Mouse (Mus musculus): ENCODE data around the gene Cdk4.

The Cdk4 gene

GRCm38 (mm10) chr10:127099191-127099590 is 35.9 kb downstream of the Cdk4 start:
- DNase-seq (ENCODE audit: low spot score in 2 of 2), result no peak

- DNase-seq (ENCODE audit: low spot score in 2 of 2), result no peak
Observed at GRCm38 (mm10) chr10:127099868-127100267, 36.5 kb downstream of the Cdk4 start.

- no peak for DNase-seq (ENCODE audit: low spot score in 2 of 2)
Observed at GRCm38 (mm10) chr10:127100414-127100813, 37.1 kb downstream of the Cdk4 start.

GRCm38 (mm10) chr10:127101151-127101550 is 37.8 kb downstream of the Cdk4 start:
- DNase-seq (ENCODE audit: low spot score in 2 of 2), result no peak

- DNase-seq (ENCODE audit: low spot score in 2 of 2), result no peak
Observed at GRCm38 (mm10) chr10:127103631-127104030, 40.3 kb downstream of the Cdk4 start.

- DNase-seq (ENCODE audit: low spot score in 2 of 2), result no peak
Observed at GRCm38 (mm10) chr10:127107563-127108261, 44.4 kb downstream of the Cdk4 start.

GRCm38 (mm10) chr10:127108262-127108583 is 44.9 kb downstream of the Cdk4 start:
- DNase-seq (ENCODE audit: low spot score in 2 of 2), result no peak

- no peak for DNase-seq (ENCODE audit: low spot score in 2 of 2)
Observed at GRCm38 (mm10) chr10:127111001-127111887, 47.9 kb downstream of the Cdk4 start.

GRCm38 (mm10) chr10:127114408-127114807 is 51.1 kb downstream of the Cdk4 start:
- no peak for DNase-seq (ENCODE audit: low spot score in 2 of 2)

GRCm38 (mm10) chr10:127115068-127115467 is 51.7 kb downstream of the Cdk4 start:
- no peak for DNase-seq (ENCODE audit: low spot score in 2 of 2)
